Mouse (Mus musculus): ENCODE measurements around the gene 9230112D13Rik. TPM values are rescaled to one million over a fixed set of nuclear protein-coding genes. Genes with fewer than 3 reads are reported as not detected.

9230112D13Rik gene
- polyA plus RNA-seq (2015; fragmentation: Nextera tagmentation; extraction: Ambion mirVana) = not detected in 2 replicates

DNA sequence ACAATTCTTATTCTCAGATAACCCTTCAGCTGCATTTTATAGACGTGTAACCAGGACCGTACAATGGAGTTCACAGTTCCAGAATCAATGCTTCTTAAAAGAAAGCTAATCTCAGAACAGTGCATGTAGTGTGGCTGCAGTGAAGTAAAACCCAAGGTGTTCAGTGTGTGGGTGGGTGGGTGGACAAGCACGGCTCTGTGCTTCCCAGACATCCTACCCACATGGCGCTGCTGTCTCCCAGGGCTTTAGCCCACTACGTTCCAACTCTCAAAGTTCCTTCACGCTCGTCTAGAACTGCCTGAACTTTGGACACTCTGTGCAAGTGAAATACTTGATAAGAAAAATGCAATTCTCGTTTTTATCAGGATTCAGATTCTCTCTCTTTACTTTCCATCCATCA lies at the start of gene 9230112D13Rik:
Gene 9230112D13Rik (minus strand): TSS at position 101 of the 400 bp plus-strand sequence.
- Histone ChIP-seq H3K9ac (replicated peaks) (no peak within 1 kb of the TSS), H3K4me3 (no peak within 1 kb of the TSS), H3K27ac (replicated peaks) (no peak within 1 kb of the TSS), H3K4me2 (replicated peaks) (no peak within 1 kb of the TSS), H3K9me3 (no peaks in the 10 kb centered on the region), H3K27me3 (no peaks in the 10 kb centered on the region), H3K4me1 (no peaks in the 10 kb centered on the region), H3K36me3 (no peaks in the 10 kb centered on the region)
- WGBS = 92% methylated on average over 8 of the region's 8 CpGs
- no peak for ATAC-seq (replicated peaks)

- Histone ChIP-seq H3K9me3 (no peaks in the 10 kb centered on the region), H3K4me2 (replicated peaks) (no peak overlapping the region), H3K27me3 (no peaks in the 10 kb centered on the region), H3K36me3 (no peaks in the 10 kb centered on the region), H3K27ac (replicated peaks) (no peak overlapping the region), H3K4me1 (peaks cover 9% of the 10 kb centered on the region), H3K9ac (replicated peaks) (no peak overlapping the region), H3K4me3 (no peak overlapping the region)
- 89% methylated on average over 17 of the region's 17 CpGs for WGBS
- no peak for ATAC-seq (replicated peaks)
Measured at GRCm38 (mm10) chr14:34571610-34572387, 49.2 kb upstream of the 9230112D13Rik start.

- Histone ChIP-seq H3K9ac (replicated peaks) (no peak overlapping the region), H3K9me3 (no peaks in the 10 kb centered on the region), H3K36me3 (no peaks in the 10 kb centered on the region), H3K4me3 (no peak overlapping the region), H3K4me1 (peaks cover 12% of the 10 kb centered on the region), H3K27ac (replicated peaks) (no peak overlapping the region), H3K4me2 (replicated peaks) (no peak overlapping the region), H3K27me3 (no peaks in the 10 kb centered on the region)
- no peak for ATAC-seq (replicated peaks)
- WGBS = 78% methylated on average over 4 of the region's 4 CpGs
Measured at GRCm38 (mm10) chr14:34570903-34571302, 48.3 kb upstream of the 9230112D13Rik start.

DNA sequence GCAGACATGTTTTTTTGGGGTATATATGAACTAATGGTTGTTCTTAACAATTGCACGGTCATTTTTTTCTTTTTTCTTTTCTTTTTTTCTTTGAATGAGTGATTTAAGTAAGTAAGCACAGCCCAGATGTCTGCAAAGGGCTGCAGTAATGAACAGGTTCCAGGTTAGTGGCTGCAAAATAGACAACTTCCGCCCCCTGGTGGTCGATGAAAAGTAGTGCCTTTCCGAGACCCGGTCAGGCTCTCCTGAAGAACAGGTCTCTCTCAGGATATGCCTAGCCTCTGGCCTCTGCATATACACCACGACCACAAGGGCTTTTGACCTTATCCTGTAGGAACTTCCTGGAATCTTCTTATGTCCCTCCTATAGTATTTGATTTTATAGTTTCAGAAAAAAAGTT lies 47.7 kb upstream of the 9230112D13Rik start:
- ATAC-seq (replicated peaks) = peak; percentile 84
- no peaks in the 10 kb centered on the region for H3K27me3 ChIP-seq
- no peaks in the 10 kb centered on the region for H3K9me3 ChIP-seq
- H3K36me3 ChIP-seq = no peaks in the 10 kb centered on the region
- H3K4me2 ChIP-seq (replicated peaks) = peak overlapping the region; percentile 66
- H3K9ac ChIP-seq (replicated peaks) = peak overlapping the region; percentile 38; the same call in 1 of the 2 replicates
- H3K4me1 ChIP-seq = peaks cover 13% of the 10 kb centered on the region
- H3K27ac ChIP-seq (replicated peaks) = no peak overlapping the region
- WGBS = under 1% methylated on average over 6 of the region's 6 CpGs
- peak overlapping the region; percentile 35; the same call in 1 of the 2 replicates for H3K4me3 ChIP-seq

GRCm38 (mm10) chr14:34569534-34570194 lies 47.1 kb upstream of the 9230112D13Rik start:
- Histone ChIP-seq H3K27ac (replicated peaks) (no peak overlapping the region), H3K9me3 (no peaks in the 10 kb centered on the region), H3K4me1 (peaks cover 13% of the 10 kb centered on the region), H3K9ac (replicated peaks) (peak overlapping the region; percentile 38), H3K4me2 (replicated peaks) (peak overlapping the region; percentile 66), H3K36me3 (no peaks in the 10 kb centered on the region), H3K27me3 (no peaks in the 10 kb centered on the region), H3K4me3 (peak overlapping the region; percentile 35)
- WGBS = 47% methylated on average over 27 of the region's 27 CpGs
- no peak for ATAC-seq (replicated peaks)

GRCm38 (mm10) chr14:34568626-34569025 lies 46.0 kb upstream of the 9230112D13Rik start:
- Histone ChIP-seq H3K36me3 (no peaks in the 10 kb centered on the region), H3K4me2 (replicated peaks) (no peak overlapping the region), H3K4me3 (no peak overlapping the region), H3K27me3 (no peaks in the 10 kb centered on the region), H3K9me3 (no peaks in the 10 kb centered on the region), H3K4me1 (peaks cover 13% of the 10 kb centered on the region), H3K27ac (replicated peaks) (no peak overlapping the region), H3K9ac (replicated peaks) (no peak overlapping the region)
- 85% methylated on average over 4 of the region's 4 CpGs for WGBS
- no peak for ATAC-seq (replicated peaks)

DNA sequence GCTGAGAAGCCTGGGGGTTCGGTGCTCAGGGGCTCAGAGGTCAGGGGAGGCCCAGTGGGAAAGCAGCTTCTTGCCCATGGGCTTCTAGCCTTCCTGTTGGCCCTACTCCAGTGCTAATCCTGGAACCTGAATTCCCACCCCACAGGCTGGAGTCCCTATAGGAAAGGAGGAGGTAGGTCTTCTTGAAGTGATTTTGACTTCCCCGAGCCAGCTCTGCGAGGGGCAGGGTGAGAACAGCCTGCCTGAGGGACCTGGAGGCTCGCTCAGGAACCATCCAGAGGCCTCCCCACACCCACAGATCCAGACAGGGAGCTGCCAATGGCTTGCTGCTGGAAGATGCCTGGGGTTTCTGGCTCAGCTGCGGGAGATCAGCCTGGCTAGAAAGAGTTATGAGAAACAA lies 45.1 kb upstream of the 9230112D13Rik start:
- Histone ChIP-seq H3K9ac (replicated peaks) (no peak overlapping the region), H3K4me3 (no peak overlapping the region), H3K4me2 (replicated peaks) (no peak overlapping the region), H3K9me3 (no peaks in the 10 kb centered on the region), H3K27ac (replicated peaks) (no peak overlapping the region), H3K36me3 (no peaks in the 10 kb centered on the region), H3K4me1 (peaks cover 13% of the 10 kb centered on the region), H3K27me3 (no peaks in the 10 kb centered on the region)
- 64% methylated on average over 5 of the region's 5 CpGs for WGBS
- ATAC-seq (replicated peaks) = no peak

DNA sequence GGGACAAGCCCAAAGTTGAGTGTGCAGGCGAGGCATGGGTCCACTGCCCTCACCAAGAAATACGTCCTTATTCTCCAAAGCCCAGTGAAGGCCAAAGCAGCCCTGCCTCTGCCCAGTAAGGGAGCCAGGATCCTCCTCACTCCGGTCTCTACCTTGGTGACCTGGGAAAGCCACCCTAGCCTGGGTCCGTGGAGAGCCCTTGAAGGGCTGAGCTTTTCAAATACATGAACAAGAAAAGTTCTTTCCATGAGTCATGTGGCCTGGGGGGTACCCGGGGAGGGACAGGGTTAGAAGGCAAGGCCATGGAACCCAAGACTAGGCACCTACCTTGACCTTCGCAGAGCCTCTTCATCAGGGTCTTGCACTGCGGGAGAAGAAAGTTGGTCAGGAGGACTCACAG lies 43.9 kb upstream of the 9230112D13Rik start:
- H3K27me3 ChIP-seq = no peaks in the 10 kb centered on the region
- no peaks in the 10 kb centered on the region for H3K9me3 ChIP-seq
- no peak overlapping the region for H3K4me2 ChIP-seq (replicated peaks)
- ATAC-seq (replicated peaks) = no peak
- no peaks in the 10 kb centered on the region for H3K36me3 ChIP-seq
- H3K9ac ChIP-seq (replicated peaks) = no peak overlapping the region
- WGBS = 92% methylated on average over 7 of the region's 7 CpGs
- peaks cover 13% of the 10 kb centered on the region for H3K4me1 ChIP-seq
- no peak overlapping the region for H3K27ac ChIP-seq (replicated peaks)
- H3K4me3 ChIP-seq = no peak overlapping the region

DNA sequence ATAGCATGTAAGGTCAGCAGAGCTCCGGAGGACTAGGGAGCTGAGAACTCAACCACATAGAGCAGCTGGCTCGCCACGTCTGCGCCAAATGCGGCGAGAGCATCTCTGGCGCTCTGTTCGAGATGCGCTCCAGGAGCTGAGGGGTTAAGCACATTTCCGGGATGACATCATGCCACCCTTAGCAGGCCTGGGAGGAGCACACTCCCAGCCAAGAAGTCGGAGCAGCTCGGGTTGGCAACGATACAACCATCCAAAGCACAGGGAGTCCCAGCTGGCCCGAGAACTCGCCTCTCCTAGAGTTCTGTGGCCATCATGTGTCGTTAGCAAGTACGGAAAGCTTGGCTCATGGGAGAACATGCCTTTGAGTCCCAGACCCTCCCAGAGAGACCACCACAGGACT lies 43.1 kb upstream of the 9230112D13Rik start:
- no peak overlapping the region for H3K27ac ChIP-seq (replicated peaks)
- H3K36me3 ChIP-seq = no peaks in the 10 kb centered on the region
- H3K4me1 ChIP-seq = peaks cover 13% of the 10 kb centered on the region
- H3K4me2 ChIP-seq (replicated peaks) = no peak overlapping the region
- no peak overlapping the region for H3K4me3 ChIP-seq
- no peaks in the 10 kb centered on the region for H3K9me3 ChIP-seq
- H3K9ac ChIP-seq (replicated peaks) = no peak overlapping the region
- 60% methylated on average over 17 of the region's 17 CpGs for WGBS
- no peak; the same call in 1 of the 2 replicates for ATAC-seq (replicated peaks)
- no peaks in the 10 kb centered on the region for H3K27me3 ChIP-seq

DNA sequence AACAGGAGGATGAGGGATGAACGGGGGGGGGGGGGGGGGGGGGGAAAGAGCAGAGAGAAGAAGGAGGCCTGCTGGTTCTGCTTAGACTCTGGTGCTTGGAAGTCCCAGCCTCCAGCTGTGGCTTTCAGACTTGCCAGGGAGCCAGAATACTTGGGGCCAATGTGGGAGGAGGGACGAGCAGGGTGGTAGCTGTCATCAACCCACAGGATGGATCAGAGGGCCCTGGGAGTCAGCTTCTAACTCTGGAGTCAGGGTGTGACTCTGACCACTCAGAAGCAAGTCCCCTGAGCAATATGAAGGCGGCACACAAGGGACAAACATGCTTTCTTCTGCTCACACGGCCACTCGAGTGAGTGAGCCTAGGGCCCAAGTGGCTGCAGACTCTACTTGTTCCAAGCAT lies 42.0 kb upstream of the 9230112D13Rik start:
- Histone ChIP-seq H3K27me3 (no peaks in the 10 kb centered on the region), H3K9ac (replicated peaks) (no peak overlapping the region), H3K4me1 (peaks cover 8% of the 10 kb centered on the region), H3K36me3 (no peaks in the 10 kb centered on the region), H3K9me3 (no peaks in the 10 kb centered on the region), H3K27ac (replicated peaks) (no peak overlapping the region), H3K4me3 (no peak overlapping the region), H3K4me2 (replicated peaks) (no peak overlapping the region)
- 74% methylated on average over 5 of the region's 5 CpGs for WGBS
- ATAC-seq (replicated peaks) = no peak

DNA sequence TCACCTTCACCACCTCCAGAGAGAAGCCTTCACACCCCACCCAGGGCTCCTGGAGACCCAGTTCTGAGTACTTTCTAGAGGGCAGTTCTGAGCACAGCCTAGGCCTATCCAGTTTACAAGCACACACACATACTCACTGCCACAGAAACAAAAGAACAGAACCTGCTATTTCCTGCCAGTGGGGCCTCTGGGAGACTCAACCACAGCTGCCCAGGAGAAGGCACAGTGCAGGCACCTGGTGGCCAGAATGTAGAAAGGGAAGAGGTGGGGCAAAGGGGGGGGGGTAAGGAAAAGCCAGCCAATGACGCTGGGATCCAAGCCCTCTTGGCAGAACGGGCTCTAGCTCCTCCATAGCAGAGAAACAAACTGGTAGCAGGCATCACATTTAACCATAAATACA lies 39.8 kb upstream of the 9230112D13Rik start:
- Histone ChIP-seq H3K27ac (replicated peaks) (no peak overlapping the region), H3K4me1 (0 out of 2 replicates have a peak, but pooled peaks cover 4% of the 10 kb centered on the region), H3K27me3 (no peaks in the 10 kb centered on the region), H3K9ac (replicated peaks) (no peak overlapping the region), H3K4me3 (no peak overlapping the region), H3K36me3 (no peaks in the 10 kb centered on the region), H3K9me3 (no peaks in the 10 kb centered on the region), H3K4me2 (replicated peaks) (no peak overlapping the region)
- WGBS = 28% methylated on average over 2 of the region's 2 CpGs
- no peak for ATAC-seq (replicated peaks)

DNA sequence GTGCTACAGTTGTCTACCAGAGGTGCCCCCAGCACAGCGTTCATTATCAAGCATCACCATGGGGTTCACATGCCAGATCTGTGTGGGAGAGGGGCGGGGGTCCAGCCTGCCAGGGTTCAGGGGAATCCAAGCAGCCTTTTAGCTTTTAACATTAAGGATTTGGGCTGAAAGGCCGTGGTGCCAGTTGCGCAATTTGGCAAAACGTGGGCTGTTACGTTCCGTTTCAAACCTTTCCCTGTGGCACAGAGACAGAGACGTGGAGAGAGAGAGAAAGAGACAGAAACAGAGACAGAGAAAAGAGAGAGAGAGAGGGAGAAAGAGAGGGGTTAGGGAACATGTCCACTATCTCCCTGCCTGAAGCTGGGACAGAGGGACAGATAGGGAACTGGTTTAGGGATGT lies 39.0 kb upstream of the 9230112D13Rik start:
- H3K36me3 ChIP-seq = no peaks in the 10 kb centered on the region
- no peak overlapping the region for H3K4me2 ChIP-seq (replicated peaks)
- 0 out of 2 replicates have a peak, but pooled peaks cover 4% of the 10 kb centered on the region for H3K4me1 ChIP-seq
- no peaks in the 10 kb centered on the region for H3K27me3 ChIP-seq
- H3K9ac ChIP-seq (replicated peaks) = no peak overlapping the region
- no peak overlapping the region for H3K27ac ChIP-seq (replicated peaks)
- 86% methylated on average over 8 of the region's 8 CpGs for WGBS
- no peak for ATAC-seq (replicated peaks)
- H3K4me3 ChIP-seq = no peak overlapping the region
- no peaks in the 10 kb centered on the region for H3K9me3 ChIP-seq

Data from forebrain, embryonic 15.5 days (tissue).